Mouse (Mus musculus) kidney, adult 8-10 months (tissue): ENCODE measurements around the gene Ciao2b.
A peak's percentile ranks its signal among the peaks of the same experiment; 100 is the strongest.
"Not testable (repeated sequence)": the region's sequence is repeated elsewhere in the genome, so short reads cannot be mapped to it uniquely, and the experiment has no call there.

Source experiments
- DNase-seq, 2 experiments: peaks; one replicate each; pipeline ENCODE4 v3.0.0; 2022

Ciao2b gene

DNA sequence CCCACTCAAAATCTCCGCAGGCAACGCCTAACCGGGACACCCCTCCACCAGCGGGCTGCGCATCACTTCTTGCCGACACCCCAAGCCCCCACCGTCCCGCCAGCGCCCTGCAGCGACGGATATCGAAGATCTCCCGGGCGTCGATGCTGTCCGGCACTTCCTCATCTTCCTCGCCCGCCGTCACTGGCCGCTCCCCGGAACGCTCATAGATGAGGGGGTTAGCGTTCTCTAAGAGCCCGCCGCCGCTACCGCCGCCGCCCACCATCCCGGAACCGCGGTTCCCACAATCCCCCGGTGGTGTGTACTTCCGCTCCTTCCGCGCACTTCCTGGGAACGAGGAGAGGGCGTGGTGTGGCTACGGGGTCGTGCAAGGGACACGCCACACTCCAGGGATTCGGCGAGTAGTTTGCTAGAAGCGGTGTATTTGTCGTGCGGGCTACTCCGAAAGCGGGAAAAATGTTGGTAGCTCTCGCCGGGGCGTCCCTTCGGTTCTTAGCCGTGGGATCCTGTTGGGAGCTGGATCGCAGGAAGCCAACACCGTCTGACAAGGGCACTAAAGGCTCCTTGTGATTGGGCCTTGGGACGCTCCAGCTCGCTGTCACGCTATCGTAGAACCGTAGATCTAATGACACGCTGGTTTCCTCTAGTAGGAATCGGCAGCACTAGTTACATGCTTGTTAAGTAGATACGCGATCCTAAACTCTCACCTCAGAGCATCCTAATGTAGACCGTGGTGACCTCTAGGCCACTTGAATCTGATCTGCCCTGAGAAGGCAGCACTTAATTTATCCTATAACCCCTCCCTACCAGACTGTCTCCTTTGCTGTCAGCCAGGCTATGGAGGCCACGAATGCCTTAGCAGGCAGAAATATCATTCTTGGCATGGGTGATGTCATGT lies at the start of gene Ciao2b:
Gene Ciao2b, minus strand, starts transcription at position 540 of the 898 bp plus-strand sequence.
- peak; percentile 87 to 90 for DNase-seq

GRCm38 (mm10) chr8:104688433-104688832 lies 46.7 kb upstream of the Ciao2b start:
- DNase-seq, result no peak

DNA sequence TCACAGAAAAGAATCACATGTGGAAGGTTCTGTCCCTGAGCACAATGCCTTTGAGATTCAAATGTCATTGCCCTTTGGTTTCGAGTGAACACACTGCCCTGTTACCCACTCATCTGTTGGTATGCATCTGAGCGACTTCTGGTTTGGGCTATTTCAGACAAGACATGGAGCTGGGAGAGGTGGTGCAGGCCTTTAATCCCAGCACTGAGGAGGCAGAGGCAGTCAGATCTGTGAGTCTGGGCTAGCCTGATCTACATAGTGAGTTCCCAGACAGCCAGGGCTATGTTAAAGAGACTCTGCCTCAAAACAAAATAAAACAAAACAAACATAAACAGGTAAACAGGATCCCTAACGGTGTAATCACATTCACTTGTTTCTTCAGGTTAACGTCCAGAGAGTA lies 13.8 kb upstream of the Ciao2b start:
- DNase-seq, result no peak

- DNase-seq, result peak; percentile 82
Observed at GRCm38 (mm10) chr8:104654984-104655383, 13.2 kb upstream of the Ciao2b start.

GRCm38 (mm10) chr8:104644187-104644586 lies 2.4 kb upstream of the Ciao2b start:
- not testable (repeated sequence) for DNase-seq

GRCm38 (mm10) chr8:104642324-104642654 lies 524 bp upstream of the Ciao2b start:
- no peak for DNase-seq

GRCm38 (mm10) chr8:104640831-104641370 lies 864 bp downstream of the Ciao2b start:
- no peak for DNase-seq

- no peak for DNase-seq
Observed at GRCm38 (mm10) chr8:104640241-104640640, 1.5 kb downstream of the Ciao2b start.

GRCm38 (mm10) chr8:104638010-104638409 lies 3.8 kb downstream of the Ciao2b start:
- DNase-seq, result no peak

- peak; percentile 0 to 1 for DNase-seq
Observed at GRCm38 (mm10) chr8:104635004-104635710, 6.6 kb downstream of the Ciao2b start.

DNA sequence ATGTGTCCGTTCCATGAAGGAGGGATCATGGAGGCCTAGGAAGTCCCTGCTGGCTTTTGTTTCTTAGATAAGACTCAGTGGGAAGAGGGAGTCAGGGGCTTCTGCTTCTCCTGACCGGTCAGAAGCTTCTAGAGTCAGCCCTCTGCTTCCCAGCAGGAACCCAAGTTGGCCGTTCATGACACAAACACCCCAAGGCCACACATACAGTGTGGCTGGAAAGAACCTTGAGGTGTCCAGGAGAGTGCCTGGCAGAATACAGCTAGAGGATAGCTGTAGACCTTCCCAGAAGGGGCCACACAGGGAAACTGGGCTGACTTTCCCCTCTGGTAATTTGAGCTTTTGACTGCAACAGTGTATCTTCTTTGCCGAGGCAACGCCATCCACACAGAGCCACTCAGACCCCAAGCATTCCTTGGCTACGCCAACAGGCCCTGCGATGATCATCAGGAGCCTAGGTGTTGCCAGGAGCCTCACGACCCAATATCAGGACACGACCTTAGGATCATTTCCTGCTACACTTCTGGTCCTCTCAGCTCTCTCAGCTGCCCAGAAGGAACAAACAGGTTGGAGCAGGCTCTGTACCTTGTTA lies 8.5 kb downstream of the Ciao2b start:
- DNase-seq, result peak; percentile 1 to 2

DNA sequence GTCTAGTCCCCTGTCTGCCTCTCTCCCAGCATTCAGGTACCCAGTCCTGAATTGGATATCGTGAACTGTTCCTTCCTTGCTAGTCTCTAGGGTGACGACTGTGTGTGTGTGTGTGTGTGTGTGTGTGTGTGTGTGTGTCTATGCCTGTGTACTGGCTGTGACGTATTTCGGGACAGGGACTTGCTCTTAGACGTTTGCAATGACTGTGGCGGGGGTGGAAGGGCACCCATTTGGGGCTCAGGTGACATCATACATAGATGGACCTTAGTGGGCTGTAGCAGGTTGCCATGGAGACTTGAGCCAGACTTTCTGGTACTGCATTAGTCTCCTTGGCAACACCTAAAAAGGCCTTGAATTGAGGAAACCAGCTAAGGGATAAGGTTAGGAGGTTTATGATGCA lies 9.3 kb downstream of the Ciao2b start:
- DNase-seq, result peak; percentile 1 to 2

- peak; percentile 7 to 12 for DNase-seq
Observed at GRCm38 (mm10) chr8:104631975-104632374, 9.8 kb downstream of the Ciao2b start.

DNA sequence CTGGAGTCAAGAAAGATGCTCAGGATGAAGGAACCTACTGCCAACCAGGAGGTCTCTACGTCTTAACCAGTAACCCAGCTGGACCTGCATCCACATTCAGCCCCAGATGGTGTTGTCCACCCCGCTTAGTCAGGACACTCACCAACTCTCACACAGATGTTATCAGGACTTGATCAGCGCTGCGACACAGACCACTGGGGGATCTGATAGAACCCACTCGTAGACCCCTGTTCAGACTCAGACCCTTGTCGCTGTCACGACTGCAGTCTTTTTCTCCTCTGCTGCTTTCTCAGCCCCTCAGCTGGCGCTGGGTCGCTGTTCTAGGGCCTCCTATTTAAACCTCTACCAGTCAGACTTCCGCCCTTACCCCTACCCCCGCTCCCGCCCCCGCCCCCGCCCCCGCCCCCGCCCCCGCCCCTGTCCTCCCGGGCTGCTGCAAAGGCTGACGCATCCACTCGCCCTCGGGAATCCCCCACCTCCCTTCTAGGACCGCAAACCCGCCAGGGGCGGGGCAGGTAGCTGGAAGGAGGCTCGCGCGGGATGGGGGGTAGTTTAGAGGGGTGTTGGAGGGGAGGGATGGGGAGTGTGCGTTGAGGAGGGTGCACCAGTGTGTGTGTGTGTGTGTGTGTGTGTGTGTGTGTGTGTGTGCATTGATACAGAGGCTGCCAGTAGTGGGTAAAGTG lies 10.6 kb downstream of the Ciao2b start, which contains the start of gene Rrad:
Gene Rrad, minus strand, starts transcription at position 347 of the 683 bp plus-strand sequence.
- DNase-seq, result peak; percentile 29 to 41

DNA sequence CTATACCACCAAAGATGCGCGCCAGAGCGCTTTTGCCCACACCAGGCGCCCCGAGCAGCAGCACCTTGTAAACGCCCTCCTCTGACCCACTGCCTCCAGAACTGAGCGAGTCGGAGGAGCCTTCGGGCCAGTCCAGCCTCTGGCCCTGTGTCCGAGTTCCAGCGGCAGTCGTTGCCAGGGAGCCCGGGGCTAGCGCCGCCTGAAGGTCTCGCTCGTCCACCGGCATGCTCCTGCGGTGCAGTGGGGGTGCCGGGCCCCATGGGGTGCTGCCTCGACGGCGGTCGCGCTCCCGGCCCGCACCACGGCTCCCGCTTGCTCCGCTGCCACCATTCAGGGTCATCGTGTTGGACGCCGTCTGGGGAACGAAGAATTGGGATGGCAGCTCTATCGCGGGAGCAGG lies 11.2 kb downstream of the Ciao2b start:
- peak in 1 of 2 experiments; percentile 22 for DNase-seq

GRCm38 (mm10) chr8:104630111-104630479 lies 11.7 kb downstream of the Ciao2b start:
- no peak for DNase-seq

- DNase-seq, result peak; percentile 67 to 71
Observed at GRCm38 (mm10) chr8:104629306-104630110, 12.3 kb downstream of the Ciao2b start.

DNA sequence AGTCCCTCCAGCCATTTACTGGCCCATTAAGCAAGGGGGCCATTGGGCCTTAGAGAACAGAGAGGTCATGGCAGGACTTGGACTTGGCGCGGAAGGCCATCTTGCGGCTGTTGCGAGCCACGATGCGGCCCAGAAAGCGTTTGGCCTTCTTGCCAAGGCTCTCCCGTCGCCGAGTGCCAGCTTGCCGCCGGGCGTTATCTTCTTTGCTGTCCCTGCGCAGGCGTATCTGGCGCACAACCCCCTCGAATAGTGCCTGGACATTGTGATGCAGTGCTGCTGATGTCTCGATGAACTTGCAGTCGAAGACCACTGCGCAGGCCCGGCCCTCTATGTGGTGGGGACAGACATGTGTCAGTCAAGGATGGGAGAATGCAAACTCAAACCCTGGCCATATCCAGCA lies 13.4 kb downstream of the Ciao2b start:
- peak in 1 of 2 experiments; percentile 1 for DNase-seq

GRCm38 (mm10) chr8:104627065-104627740 lies 14.6 kb downstream of the Ciao2b start:
- DNase-seq, result no peak

- peak; percentile 95 to 97 for DNase-seq
Observed at GRCm38 (mm10) chr8:104624161-104624560, 17.6 kb downstream of the Ciao2b start, which contains the start of gene Cdh16. Gene Cdh16, minus strand, starts transcription at chr8:104624396.

GRCm38 (mm10) chr8:104620765-104621164 lies 21.0 kb downstream of the Ciao2b start:
- no peak for DNase-seq
